Mouse (Mus musculus) limb, embryonic 10.5 days (tissue): ENCODE data around the gene Helz2. TPM values are rescaled to one million over a fixed set of nuclear protein-coding genes. Genes with fewer than 3 reads are reported as not detected.
A peak's percentile ranks its signal among the peaks of the same experiment; 100 is the strongest.
"Not testable (repeated sequence)": the region's sequence is repeated elsewhere in the genome, so short reads cannot be mapped to it uniquely, and the experiment has no call there.

ENCODE experiments used
- DNase-seq: peaks from one replicate; pipeline ENCODE4 v3.0.0-alpha.2; 2017; ENCODE audit warnings: low spot score
- H3K27ac ChIP-seq: fragments of 300-500 bp; sonication (generic); 2 replicates; pipeline ENCODE4 v1.5.1; 2016; ENCODE audit warnings: mild to moderate bottlenecking
- H3K27me3 ChIP-seq: fragments of 300-500 bp; sonication (generic); 2 replicates; pipeline ENCODE4 v1.6.1; 2016; ENCODE audit warnings: low read depth, mild to moderate bottlenecking; ENCODE audit not compliant: poor library complexity, severe bottlenecking
- H3K36me3 ChIP-seq: fragments of 300-500 bp; sonication (generic); 2 replicates; pipeline ENCODE4 v1.6.1; 2016; ENCODE audit warnings: mild to moderate bottlenecking, moderate library complexity
- H3K4me1 ChIP-seq: fragments of 300-500 bp; sonication (generic); 2 replicates; pipeline ENCODE4 v1.6.1; 2016
- H3K4me3 ChIP-seq: fragments of 300-500 bp; sonication (generic); 2 replicates; pipeline ENCODE4 v1.5.1; 2016; ENCODE audit warnings: mild to moderate bottlenecking, moderate library complexity
- H3K9me3 ChIP-seq: fragments of 300-500 bp; sonication (generic); replicated peaks from 2 replicates; pipeline ENCODE4 v1.6.1; 2016; ENCODE audit warnings: mild to moderate bottlenecking
- WGBS: fragments of 180-500 bp; shearing (Covaris S2); methylation state at CpG from one replicate; pipeline ENCODE4 v1.1.7; 2016; 5-methylcytosine and 5-hydroxymethylcytosine counted together
- polyA plus RNA-seq: library from polyadenylated mRNA; unstranded; fragments of >200 nt; fragmentation: Nextera tagmentation; extraction: Ambion mirVana; gene quantifications from 2 replicates; pipeline ENCODE4 v1.2.1, GENCODE M21; 2016

Gene Helz2
- 0.87 and 1.2 TPM in 2 replicates for polyA plus RNA-seq

DNA sequence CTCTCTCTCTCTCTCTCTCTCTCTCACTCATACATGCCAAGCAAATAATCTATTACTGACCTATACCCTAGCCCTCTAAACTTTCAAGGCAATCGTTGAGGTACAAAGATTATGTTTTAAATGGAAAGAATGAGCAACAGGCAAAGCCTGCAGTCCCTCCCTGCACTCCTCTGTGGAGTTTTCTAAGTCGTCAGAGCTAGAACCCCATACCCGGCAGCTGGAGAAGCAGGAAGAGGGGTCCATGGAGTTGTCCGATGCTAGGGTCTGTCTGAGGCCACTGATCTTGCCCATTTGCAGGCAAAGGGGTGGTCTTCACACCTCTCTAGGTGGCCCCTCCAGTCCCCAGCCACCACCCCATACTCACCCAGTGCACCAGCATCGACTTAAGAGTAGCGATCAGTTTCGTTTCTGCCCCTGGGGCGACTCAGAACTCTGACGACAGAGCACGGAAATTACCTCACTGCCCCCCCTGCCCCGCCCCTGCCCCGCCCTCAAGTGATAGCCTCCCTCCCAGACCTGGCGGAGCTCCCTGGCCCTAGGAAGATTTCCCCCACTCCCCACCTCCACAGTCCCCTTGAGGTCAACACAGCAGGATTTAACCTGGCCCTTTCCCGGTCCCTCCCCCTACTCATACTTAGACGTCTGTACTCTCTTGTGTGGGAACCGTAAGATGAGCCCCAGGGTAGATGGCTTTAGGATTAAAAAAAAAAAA, at the start of gene Helz2:
Helz2 (minus strand) TSS at position 426 of the 712 bp plus-strand sequence.
- Histone ChIP-seq H3K27me3 (no peaks in the 10 kb centered on the region), H3K9me3 (no peaks in the 10 kb centered on the region), H3K4me1 (peaks cover 29% of the 10 kb centered on the region), H3K4me3 (peak within 1 kb of the TSS; percentile 58), H3K27ac (peak within 1 kb of the TSS; percentile 73), H3K36me3 (0 out of 2 replicates have a peak, but pooled peaks cover 3% of the 10 kb centered on the region)
- 9% methylated on average over 16 of the region's 16 CpGs for WGBS
- DNase-seq = peak; percentile 61

DNA sequence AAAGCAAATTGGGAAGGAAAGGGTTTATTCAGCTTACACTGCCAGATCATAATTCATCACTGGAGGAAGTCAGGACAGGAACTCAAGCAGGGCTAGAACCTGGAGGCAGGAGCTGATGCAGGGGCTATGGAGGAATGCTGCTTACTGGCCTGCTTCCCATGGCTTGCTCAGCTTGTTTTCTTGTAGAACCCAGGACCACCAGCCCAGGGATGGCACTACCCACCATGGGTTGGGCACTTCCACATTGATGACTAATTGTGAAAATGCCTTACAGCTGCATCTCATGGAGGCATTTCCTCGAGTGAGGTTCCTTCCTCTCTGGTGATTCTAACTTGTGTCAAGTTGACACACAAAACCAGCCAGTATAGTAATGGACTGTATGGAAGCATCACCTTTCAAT, 49.1 kb upstream of the Helz2 start:
- H3K27ac ChIP-seq = no peak overlapping the region
- H3K27me3 ChIP-seq = no peaks in the 10 kb centered on the region
- no peak overlapping the region for H3K4me3 ChIP-seq
- H3K4me1 ChIP-seq = peaks cover 13% of the 10 kb centered on the region
- no peaks in the 10 kb centered on the region for H3K9me3 ChIP-seq
- no peak for DNase-seq
- peaks cover 15% of the 10 kb centered on the region for H3K36me3 ChIP-seq
- 73% methylated on average over 1 of the region's 1 CpGs for WGBS

DNA sequence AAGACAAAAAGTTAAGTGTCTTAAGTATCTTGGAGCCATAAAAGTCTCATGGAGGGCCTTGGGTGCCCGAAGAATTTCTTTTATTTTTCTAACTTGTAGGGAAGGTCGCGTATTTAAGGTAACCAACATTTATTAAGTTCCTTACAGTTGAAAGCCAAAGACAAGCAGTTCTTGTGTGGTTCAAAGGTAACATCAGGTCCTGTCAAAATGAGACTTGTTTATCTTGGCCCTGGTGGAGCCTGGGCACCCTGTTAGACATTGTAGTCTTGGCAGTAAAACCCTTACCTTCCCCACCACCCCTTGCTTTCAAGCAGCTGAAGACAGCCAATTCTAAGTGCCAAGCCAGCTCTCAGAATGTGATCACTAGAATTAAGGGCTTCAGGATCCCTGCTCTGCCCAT, 46.9 kb upstream of the Helz2 start:
- Histone ChIP-seq H3K4me3 (peak overlapping the region; percentile 72), H3K27ac (peak overlapping the region; percentile 98; the same call in 1 of the 2 replicates), H3K36me3 (peaks cover 29% of the 10 kb centered on the region), H3K27me3 (no peaks in the 10 kb centered on the region), H3K4me1 (peaks cover 13% of the 10 kb centered on the region), H3K9me3 (no peaks in the 10 kb centered on the region)
- no peak for DNase-seq
- WGBS = 88% methylated on average over 3 of the region's 3 CpGs

DNA sequence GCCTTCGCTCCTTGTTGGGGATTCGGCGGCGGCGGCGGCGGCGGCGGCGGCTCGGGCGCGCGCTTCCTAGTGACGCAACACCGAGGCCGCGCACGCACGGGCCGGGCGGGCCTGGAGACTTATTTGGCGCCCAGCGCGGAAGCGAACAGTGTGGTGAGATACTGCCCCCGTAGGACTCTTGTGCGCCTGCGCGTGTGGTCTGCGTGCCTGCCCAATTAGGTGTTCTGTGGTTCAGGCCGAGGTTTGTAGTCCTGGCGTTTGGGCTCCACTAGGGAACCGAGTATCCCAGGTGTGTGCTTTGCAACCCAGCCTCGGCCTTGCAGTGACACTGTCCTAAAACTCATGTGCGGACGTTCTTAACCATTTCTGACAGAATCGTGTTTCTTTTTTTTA, 46.1 kb upstream of the Helz2 start, which contains the start of gene Gmeb2:
Gmeb2 (minus strand) TSS at position 78 of the 393 bp plus-strand sequence.
- H3K27me3 ChIP-seq = not testable (repeated sequence)
- WGBS = under 1% methylated on average over 27 of the region's 38 CpGs

DNA sequence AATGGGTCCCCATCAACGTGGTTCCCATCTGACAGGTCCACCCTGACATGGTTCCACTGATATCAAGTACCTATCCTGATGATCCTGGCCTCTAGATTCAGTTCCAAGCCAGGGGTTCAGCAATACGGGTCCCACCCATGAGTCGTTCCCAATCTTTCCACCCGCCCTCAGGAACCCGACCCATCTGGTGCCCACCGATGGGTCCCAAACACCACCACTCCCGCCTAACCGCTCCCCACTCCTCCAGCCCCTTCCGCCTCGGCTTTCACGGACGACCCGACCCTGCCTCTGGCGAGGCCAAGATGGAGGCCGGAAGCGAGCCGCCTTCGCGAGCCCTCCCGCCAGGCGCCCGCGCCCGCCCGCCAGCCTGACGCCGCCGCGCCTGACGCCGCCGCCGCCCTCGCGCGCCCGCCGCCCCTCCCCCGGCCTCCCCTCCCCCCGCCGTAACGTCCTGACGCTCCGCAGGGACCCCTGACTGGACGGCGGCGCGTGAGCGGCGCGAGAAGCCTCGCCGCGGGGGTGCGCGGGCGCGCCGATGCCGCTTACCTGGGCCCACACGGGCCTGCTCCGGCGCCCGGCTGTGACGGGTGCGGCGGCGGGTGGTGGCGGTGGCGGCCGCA, 45.6 kb upstream of the Helz2 start:
- peaks cover 37% of the 10 kb centered on the region for H3K36me3 ChIP-seq
- peak overlapping the region; percentile 98 for H3K27ac ChIP-seq
- under 1% methylated on average over 58 of the region's 71 CpGs for WGBS

More for the DNA sequence above, 46.1 kb upstream of the Helz2 start, which contains the start of gene Gmeb2:
- peak within 1 kb of the TSS; percentile 72 for H3K4me3 ChIP-seq
- not testable (repeated sequence) for H3K9me3 ChIP-seq
- peaks cover 35% of the 10 kb centered on the region for H3K36me3 ChIP-seq
- peak; percentile 93 for DNase-seq
- peak within 1 kb of the TSS; percentile 98 for H3K27ac ChIP-seq
- H3K4me1 ChIP-seq = peaks cover 13% of the 10 kb centered on the region

DNA sequence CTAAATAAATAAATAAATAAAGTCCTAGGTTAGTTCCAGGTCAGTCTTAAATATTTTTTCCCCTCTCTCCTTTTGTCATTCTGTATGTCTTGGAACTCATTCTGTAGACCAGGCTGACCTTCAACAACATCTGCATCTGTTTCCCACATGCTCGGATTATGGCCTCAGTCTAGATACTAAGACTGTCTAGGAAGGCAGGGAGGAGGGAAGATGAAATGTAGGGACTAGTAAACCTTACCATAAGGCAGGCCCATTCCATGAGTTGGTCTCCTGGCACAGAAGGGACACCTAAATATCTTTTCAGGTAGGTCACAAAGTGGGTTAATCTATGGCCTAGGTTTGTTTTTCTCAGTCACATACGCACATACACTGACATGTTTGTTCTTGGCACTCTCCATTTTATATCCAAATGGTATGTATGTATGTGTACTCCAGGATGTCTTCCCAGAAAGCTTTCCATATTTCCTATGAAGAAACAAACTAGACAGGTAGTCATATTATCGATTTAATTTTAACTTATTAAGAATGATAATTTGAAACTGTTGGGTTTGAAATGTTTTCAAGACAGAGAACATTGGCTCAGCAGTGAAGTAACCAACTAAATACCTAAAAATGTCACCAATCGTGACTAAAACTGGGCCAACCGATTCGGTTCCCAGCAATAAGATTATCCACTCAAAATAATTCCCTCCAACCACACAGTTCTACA, 45.0 kb upstream of the Helz2 start:
- DNase-seq = no peak
- Histone ChIP-seq H3K4me1 (peaks cover 13% of the 10 kb centered on the region), H3K27me3 (no peaks in the 10 kb centered on the region), H3K4me3 (peak overlapping the region; percentile 72), H3K36me3 (peaks cover 44% of the 10 kb centered on the region), H3K27ac (peak overlapping the region; percentile 98), H3K9me3 (no peaks in the 10 kb centered on the region)
- WGBS = 64% methylated on average over 6 of the region's 6 CpGs

More for the DNA sequence above, 45.6 kb upstream of the Helz2 start:
- H3K9me3 ChIP-seq = no peaks in the 10 kb centered on the region
- H3K4me1 ChIP-seq = peaks cover 13% of the 10 kb centered on the region
- H3K27me3 ChIP-seq = no peaks in the 10 kb centered on the region
- peak; percentile 92 for DNase-seq
- peak overlapping the region; percentile 72 for H3K4me3 ChIP-seq

DNA sequence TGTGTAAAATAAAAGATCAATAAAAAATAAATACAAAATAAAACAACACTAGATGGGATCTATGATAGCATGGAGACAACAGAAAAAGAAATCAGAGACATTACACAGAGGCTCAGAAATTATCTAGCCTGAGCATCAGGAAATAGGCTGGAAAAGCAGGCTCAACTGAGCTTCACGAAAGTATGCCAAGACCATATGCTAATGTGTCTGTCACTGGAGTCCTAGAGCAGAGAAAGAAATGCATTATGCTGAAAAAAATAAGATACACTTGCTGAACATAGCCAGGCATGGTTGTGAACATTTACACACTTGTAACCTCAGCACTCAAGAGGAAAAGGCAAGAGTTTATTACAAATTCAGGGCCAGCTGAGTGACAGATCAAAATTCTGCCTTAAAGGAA, 38.1 kb upstream of the Helz2 start:
- no peaks in the 10 kb centered on the region for H3K9me3 ChIP-seq
- H3K36me3 ChIP-seq = peaks cover 89% of the 10 kb centered on the region
- H3K27me3 ChIP-seq = no peaks in the 10 kb centered on the region
- WGBS = 93% methylated on average over 1 of the region's 1 CpGs
- H3K4me3 ChIP-seq = no peak overlapping the region
- no peaks in the 10 kb centered on the region for H3K4me1 ChIP-seq
- H3K27ac ChIP-seq = no peak overlapping the region
- no peak for DNase-seq

DNA sequence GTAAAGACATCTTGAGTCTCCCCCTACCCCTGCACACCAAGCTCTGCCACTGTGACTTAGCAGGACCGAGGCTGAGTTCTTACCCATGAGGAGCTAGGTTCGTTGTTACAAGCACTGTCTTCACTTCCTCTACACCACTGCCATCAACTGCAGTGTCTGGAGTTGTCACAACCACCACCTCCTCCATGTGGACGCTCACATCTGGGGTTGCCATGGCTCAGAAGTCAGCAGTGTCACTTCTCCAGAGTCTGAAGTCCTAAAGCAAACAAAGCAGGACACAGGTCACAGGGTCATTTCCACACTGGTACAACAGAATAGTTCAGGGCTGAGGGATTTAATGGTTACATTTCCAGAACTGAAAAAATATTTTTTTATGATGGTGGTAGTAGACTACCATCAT, 36.0 kb upstream of the Helz2 start:
- H3K4me1 ChIP-seq = no peaks in the 10 kb centered on the region
- WGBS = 90% methylated on average over 3 of the region's 3 CpGs
- DNase-seq = no peak
- H3K4me3 ChIP-seq = no peak overlapping the region
- no peaks in the 10 kb centered on the region for H3K9me3 ChIP-seq
- no peaks in the 10 kb centered on the region for H3K27me3 ChIP-seq
- H3K27ac ChIP-seq = no peak overlapping the region
- peaks cover 90% of the 10 kb centered on the region for H3K36me3 ChIP-seq

DNA sequence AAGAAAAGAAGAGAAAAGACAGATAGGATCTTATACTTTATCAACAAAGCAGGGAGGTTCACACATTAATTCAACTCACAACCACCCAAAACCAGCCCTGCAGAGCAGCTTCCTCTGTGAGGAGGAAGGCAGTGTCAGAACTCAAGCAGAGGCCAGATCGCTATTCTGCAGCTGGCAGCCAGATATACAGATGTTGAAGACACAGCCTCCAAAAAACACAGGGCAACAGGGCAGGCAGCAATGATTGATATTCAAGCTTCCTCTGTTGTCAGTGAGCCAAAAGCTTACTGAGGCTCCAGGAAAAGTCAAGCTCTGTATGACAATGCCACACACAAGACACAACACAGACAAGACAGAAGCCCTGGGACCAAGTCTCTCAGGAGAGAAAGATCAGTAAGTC, 34.9 kb upstream of the Helz2 start:
- Histone ChIP-seq H3K4me1 (no peaks in the 10 kb centered on the region), H3K27ac (no peak overlapping the region), H3K4me3 (no peak overlapping the region), H3K9me3 (no peaks in the 10 kb centered on the region), H3K27me3 (no peaks in the 10 kb centered on the region), H3K36me3 (peaks cover 89% of the 10 kb centered on the region)
- DNase-seq = no peak
- WGBS = 87% methylated on average over 1 of the region's 1 CpGs

DNA sequence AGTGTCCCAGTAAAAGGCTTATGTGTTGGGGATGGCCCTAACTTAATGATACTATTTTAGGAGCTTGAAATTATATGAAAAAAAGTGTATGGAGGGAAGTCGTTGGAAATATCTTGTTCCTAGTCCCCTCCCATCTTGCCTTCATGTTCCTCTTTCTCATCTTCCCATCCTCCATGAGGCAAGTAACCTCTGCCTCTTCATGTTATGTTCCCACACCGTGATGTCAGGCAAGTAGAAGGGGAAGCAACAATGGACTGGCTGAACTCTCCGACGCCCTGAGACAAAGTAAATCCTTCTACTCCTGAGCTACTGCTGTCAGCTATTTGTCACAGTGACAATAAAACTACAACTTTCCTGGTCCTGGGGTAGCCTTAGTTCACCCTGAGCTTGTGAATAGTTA, 32.8 kb upstream of the Helz2 start:
- Histone ChIP-seq H3K4me1 (no peaks in the 10 kb centered on the region), H3K36me3 (peaks cover 91% of the 10 kb centered on the region), H3K9me3 (no peaks in the 10 kb centered on the region), H3K4me3 (no peak overlapping the region), H3K27ac (no peak overlapping the region), H3K27me3 (no peaks in the 10 kb centered on the region)
- 91% methylated on average over 4 of the region's 4 CpGs for WGBS
- DNase-seq = no peak

DNA sequence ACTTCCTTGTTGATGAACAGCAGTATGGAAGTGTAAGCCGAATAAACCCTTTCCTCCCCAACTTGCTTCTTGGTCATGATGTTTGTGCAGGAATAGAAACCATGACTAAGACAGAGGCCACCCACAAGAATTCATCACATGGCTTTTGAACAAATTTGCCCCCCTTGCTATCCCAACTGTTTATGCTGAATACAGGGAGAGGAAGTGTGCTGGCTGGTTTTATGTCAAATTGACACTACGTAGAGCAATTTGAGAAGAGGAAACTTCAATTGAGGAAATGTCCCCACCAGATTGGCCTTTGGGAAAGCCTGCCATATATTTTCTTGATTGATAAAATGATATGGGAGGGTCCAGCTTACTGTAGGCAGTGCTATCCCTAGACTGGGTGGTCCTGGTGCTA, 32.0 kb upstream of the Helz2 start:
- 94% methylated on average over 2 of the region's 2 CpGs for WGBS

DNA sequence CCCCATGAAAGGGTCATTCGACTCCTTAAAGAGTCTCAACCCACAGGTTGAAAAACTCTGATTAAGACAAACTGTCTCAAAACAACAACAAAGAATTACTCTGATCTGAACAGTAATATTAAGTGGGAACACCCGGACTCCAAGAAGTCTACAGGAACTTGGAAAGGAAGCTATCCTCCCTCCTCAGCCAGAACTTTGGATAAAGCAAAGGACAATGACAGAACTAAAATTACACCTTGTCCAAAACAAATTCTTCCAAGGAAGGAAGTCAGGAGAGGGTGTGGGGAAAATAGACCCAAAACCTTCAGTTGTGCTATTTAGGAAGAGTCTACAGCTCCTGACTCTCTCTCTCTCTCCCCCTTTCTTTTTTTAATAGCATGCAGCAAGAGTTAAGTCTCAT, 30.3 kb upstream of the Helz2 start:
- no peaks in the 10 kb centered on the region for H3K27me3 ChIP-seq
- H3K4me1 ChIP-seq = no peaks in the 10 kb centered on the region
- peaks cover 91% of the 10 kb centered on the region for H3K36me3 ChIP-seq
- H3K4me3 ChIP-seq = no peak overlapping the region
- WGBS = 93% methylated on average over 2 of the region's 2 CpGs
- no peaks in the 10 kb centered on the region for H3K9me3 ChIP-seq
- DNase-seq = no peak
- H3K27ac ChIP-seq = no peak overlapping the region

More for the DNA sequence above, 32.0 kb upstream of the Helz2 start:
- DNase-seq = no peak
- Histone ChIP-seq H3K27me3 (no peaks in the 10 kb centered on the region), H3K36me3 (peaks cover 91% of the 10 kb centered on the region), H3K4me1 (no peaks in the 10 kb centered on the region), H3K4me3 (no peak overlapping the region), H3K9me3 (no peaks in the 10 kb centered on the region), H3K27ac (no peak overlapping the region)

DNA sequence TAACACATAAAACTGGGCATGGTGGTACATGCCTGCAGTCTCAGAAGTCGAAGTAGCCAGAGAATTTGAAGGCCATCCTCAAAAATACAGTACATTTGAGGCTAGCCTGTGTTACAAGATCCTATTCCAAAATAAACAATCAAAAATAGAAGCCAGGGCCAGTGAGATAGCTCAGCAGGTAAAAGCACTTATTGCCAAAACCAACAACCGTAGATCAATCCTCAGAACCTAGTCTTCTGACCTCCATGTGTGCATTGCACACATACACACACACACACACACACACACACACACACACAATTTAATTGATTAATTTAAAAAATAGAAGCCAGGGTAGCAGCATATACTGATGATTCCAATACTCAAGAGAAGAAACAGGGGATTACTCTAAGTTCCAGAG, 25.0 kb upstream of the Helz2 start:
- 89% methylated on average over 2 of the region's 2 CpGs for WGBS
- Histone ChIP-seq H3K27me3 (no peaks in the 10 kb centered on the region), H3K4me1 (no peaks in the 10 kb centered on the region), H3K4me3 (no peak overlapping the region), H3K27ac (no peak overlapping the region), H3K36me3 (peaks cover 94% of the 10 kb centered on the region), H3K9me3 (no peaks in the 10 kb centered on the region)
- DNase-seq = no peak
